Mouse (Mus musculus) layer of hippocampus, postnatal 14 days (tissue): ENCODE results near the gene Tshz2. TPM values are rescaled to one million over a fixed set of nuclear protein-coding genes. Genes with fewer than 3 reads are reported as not detected.
A peak's percentile ranks its signal among the peaks of the same experiment; 100 is the strongest.

Experiments used
- DNase-seq, 2 experiments: peaks; one replicate each; pipeline ENCODE4 v3.0.0; 2021 to 2022; ENCODE audit warnings: low spot score in 2 of 2, mixed read lengths in 1 of 2
- total RNA-seq, 2 experiments: library from RNA; stranded (reverse); gene quantifications; 2 replicates each; pipeline ENCODE4 v1.2.3; 2021

Tshz2 gene
- total RNA-seq, 2 experiments from 2014 or later: 8.6 to 26.7 TPM

- DNase-seq: no peak
Measured at GRCm38 (mm10) chr2:169997276-169998049, 364.6 kb downstream of the Tshz2 start.

- DNase-seq: no peak
Measured at GRCm38 (mm10) chr2:169998878-169999337, 366.1 kb downstream of the Tshz2 start.

GRCm38 (mm10) chr2:170002594-170003504 is 370.0 kb downstream of the Tshz2 start:
- DNase-seq: peak in 1 of 2 experiments; percentile 22

GRCm38 (mm10) chr2:170003666-170004065 is 370.9 kb downstream of the Tshz2 start:
- DNase-seq: no peak

- DNase-seq: no peak
Measured at GRCm38 (mm10) chr2:170006829-170007228, 374.0 kb downstream of the Tshz2 start.

- DNase-seq: no peak
Measured at GRCm38 (mm10) chr2:170007426-170007958, 374.7 kb downstream of the Tshz2 start.

GRCm38 (mm10) chr2:170009729-170010128 is 376.9 kb downstream of the Tshz2 start:
- DNase-seq: no peak

- no peak for DNase-seq
Measured at GRCm38 (mm10) chr2:170011858-170012257, 379.0 kb downstream of the Tshz2 start.

GRCm38 (mm10) chr2:170017302-170017701 is 384.5 kb downstream of the Tshz2 start:
- DNase-seq: no peak

GRCm38 (mm10) chr2:170017926-170018325 is 385.1 kb downstream of the Tshz2 start:
- DNase-seq: no peak

- no peak for DNase-seq
Measured at GRCm38 (mm10) chr2:170022953-170023352, 390.1 kb downstream of the Tshz2 start.

- no peak for DNase-seq
Measured at GRCm38 (mm10) chr2:170023741-170024140, 390.9 kb downstream of the Tshz2 start.

- no peak for DNase-seq
Measured at GRCm38 (mm10) chr2:170024939-170025338, 392.1 kb downstream of the Tshz2 start.

GRCm38 (mm10) chr2:170025896-170026295 is 393.1 kb downstream of the Tshz2 start:
- DNase-seq: no peak

GRCm38 (mm10) chr2:170027837-170028236 is 395.0 kb downstream of the Tshz2 start:
- DNase-seq: no peak

GRCm38 (mm10) chr2:170028488-170029303 is 395.9 kb downstream of the Tshz2 start:
- DNase-seq: no peak

- DNase-seq: no peak
Measured at GRCm38 (mm10) chr2:170029304-170029856, 396.6 kb downstream of the Tshz2 start.

- DNase-seq: no peak
Measured at GRCm38 (mm10) chr2:170031226-170031625, 398.4 kb downstream of the Tshz2 start.

GRCm38 (mm10) chr2:170031872-170032271 is 399.1 kb downstream of the Tshz2 start:
- DNase-seq: no peak

GRCm38 (mm10) chr2:170033219-170033618 is 400.4 kb downstream of the Tshz2 start:
- no peak for DNase-seq
